Mouse (Mus musculus) cortical plate, adult 2 months (tissue): ENCODE results near the gene Pfkl.
"Not testable (repeated sequence)": the region's sequence is repeated elsewhere in the genome, so short reads cannot be mapped to it uniquely, and the experiment has no call there.

Source experiments
- CTCF ChIP-seq: fragments of 200-500 bp; IDR thresholded peaks from 2 replicates; pipeline ENCODE4 v1.5.1; 2011; ENCODE audit warnings: mild to moderate bottlenecking, control low read depth, low read length; ENCODE audit not compliant: insufficient read depth; ENCODE audit errors: extremely low read depth
- POLR2A ChIP-seq: fragments of 200-500 bp; IDR thresholded peaks from 2 replicates; pipeline ENCODE4 v1.6.1; 2011; ENCODE audit warnings: mild to moderate bottlenecking, low read length, control low read depth; ENCODE audit not compliant: insufficient read depth; ENCODE audit errors: extremely low read depth

DNA sequence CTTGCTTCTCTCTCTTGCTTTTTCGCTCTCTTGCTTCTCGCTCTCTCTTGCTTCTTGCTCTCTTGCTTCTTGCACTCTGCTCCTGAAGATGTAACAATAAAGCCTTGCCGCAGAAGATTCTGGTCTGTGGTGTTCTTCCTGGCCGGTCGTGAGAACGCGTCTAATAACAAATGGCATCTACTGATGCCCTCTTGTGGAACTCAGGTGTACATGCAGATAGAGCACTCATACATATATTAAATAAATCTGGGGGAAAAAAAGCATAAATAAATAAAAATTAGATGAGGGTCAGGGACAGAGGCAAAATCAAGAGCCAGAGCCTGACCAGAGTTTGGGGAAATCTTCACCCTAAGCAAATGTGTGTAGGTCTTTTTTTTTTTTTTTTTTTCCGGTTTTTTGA, 15.6 kb upstream of the Pfkl start:
- TF ChIP-seq POLR2A, CTCF: not testable (repeated sequence)
